Mouse (Mus musculus): ENCODE data around the gene Txndc5. TPM values are rescaled to one million over a fixed set of nuclear protein-coding genes. Genes with fewer than 3 reads are reported as not detected.

Txndc5 gene
- polyA plus RNA-seq, 2 experiments: 212 to 345 TPM

DNA sequence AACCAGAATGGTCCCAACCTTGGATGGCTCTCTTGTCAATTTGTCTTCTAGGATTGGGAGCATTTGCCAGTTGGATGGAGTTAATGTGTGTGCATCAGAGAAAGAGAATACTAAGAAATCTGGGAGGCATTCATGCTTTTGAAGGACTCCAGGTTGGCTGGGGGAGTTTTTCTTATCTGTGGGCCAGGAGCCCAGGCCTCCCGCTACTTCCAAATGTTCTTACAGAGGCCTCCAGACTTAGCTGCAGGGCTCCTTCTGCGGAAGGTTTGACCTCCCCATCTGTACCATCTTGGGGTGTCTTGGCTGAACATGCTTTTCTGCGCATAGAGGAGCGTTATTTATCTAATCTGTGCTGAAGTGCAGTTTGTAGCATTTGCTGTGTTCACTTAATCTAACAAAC, 56.0 kb downstream of the Txndc5 start:
- H3K27ac ChIP-seq (replicated peaks; ENCODE audit: low read depth, low read length): no peak overlapping the region
- no peak overlapping the region for H3K4me2 ChIP-seq (replicated peaks; ENCODE audit: low read depth, low read length, severe bottlenecking)
- H3K9me3 ChIP-seq (ENCODE audit: control insufficient read depth, low read length): no peaks in the 10 kb centered on the region
- no peak overlapping the region for H3K4me3 ChIP-seq (replicated peaks; ENCODE audit: low read length)
- 96% methylated on average over 4 of the region's 4 CpGs for WGBS
- H3K27me3 ChIP-seq (ENCODE audit: control insufficient read depth, insufficient read depth, low read length): no peaks in the 10 kb centered on the region
- no peak for DNase-seq (ENCODE audit: low spot score)
- no peak overlapping the region for H3K9ac ChIP-seq (ENCODE audit: low read depth, low read length, severe bottlenecking)
- ATAC-seq (ENCODE audit: low FRiP score, low read depth): no peak
- no peaks in the 10 kb centered on the region for H3K36me3 ChIP-seq (ENCODE audit: control insufficient read depth, insufficient read depth, low read length)
- TF ChIP-seq POLR2A (IDR thresholded peaks at IDR 0.05; ENCODE audit: borderline replicate concordance, extremely low read depth, insufficient read depth, insufficient read length): no peak
- peaks cover 7% of the 10 kb centered on the region; the same call in 1 of the 2 replicates for H3K4me1 ChIP-seq (ENCODE audit: control insufficient read depth, insufficient read depth, low read length)

DNA sequence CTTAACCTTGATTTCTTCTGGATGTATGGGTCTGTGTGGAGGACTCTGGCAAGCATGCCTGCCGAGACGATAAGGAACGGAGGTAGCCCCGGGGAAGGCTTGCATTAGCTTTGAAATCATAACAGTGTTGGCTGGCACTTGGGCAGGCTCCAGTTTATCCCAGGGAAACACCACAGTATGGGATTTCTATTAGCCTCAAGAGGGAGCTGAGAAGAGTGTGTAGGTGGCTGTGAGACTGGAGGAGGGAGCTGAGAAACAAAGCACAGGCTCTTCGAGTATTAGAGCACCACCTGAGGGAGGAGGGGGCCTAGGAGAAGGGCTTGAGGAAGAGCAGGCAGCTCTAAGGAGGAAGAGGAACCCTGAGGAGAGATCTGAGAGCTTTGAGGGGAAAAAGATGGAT, 57.7 kb downstream of the Txndc5 start:
- no peak overlapping the region for H3K9ac ChIP-seq (ENCODE audit: low read depth, low read length, severe bottlenecking)
- DNase-seq (ENCODE audit: low spot score) (no peak), ATAC-seq (ENCODE audit: low FRiP score, low read depth) (no peak)
- no peak overlapping the region for H3K4me2 ChIP-seq (replicated peaks; ENCODE audit: low read depth, low read length, severe bottlenecking)
- no peaks in the 10 kb centered on the region for H3K27me3 ChIP-seq (ENCODE audit: control insufficient read depth, insufficient read depth, low read length)
- no peak overlapping the region for H3K4me3 ChIP-seq (replicated peaks; ENCODE audit: low read length)
- no peaks in the 10 kb centered on the region for H3K36me3 ChIP-seq (ENCODE audit: control insufficient read depth, insufficient read depth, low read length)
- WGBS: 71% methylated on average over 5 of the region's 5 CpGs
- no peaks in the 10 kb centered on the region for H3K9me3 ChIP-seq (ENCODE audit: control insufficient read depth, low read length)
- H3K4me1 ChIP-seq (ENCODE audit: control insufficient read depth, insufficient read depth, low read length): no peaks in the 10 kb centered on the region
- TF ChIP-seq POLR2A (IDR thresholded peaks at IDR 0.05; ENCODE audit: borderline replicate concordance, extremely low read depth, insufficient read depth, insufficient read length): no peak
- no peak overlapping the region for H3K27ac ChIP-seq (replicated peaks; ENCODE audit: low read depth, low read length)

DNA sequence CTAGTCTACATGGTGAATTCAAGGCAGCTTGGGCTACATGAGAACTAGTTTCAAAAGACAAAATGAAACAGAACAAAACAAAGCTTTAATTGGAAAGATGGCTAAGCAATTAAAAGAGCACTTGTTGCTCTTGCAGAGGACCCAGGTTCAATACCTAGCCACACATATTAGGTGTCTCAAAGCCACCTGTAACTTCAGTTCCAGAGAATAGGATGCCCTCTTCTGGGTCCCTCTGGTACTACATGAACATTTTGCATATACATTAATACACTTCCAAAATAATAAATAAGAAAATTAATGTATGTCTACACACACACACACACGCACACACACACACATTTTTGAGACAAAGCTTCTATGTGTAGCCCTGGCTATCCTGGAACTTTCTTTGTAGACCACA, 65.2 kb downstream of the Txndc5 start:
- no peak overlapping the region for H3K4me3 ChIP-seq (replicated peaks; ENCODE audit: low read length)
- 78% methylated on average over 1 of the region's 1 CpGs for WGBS
- TF ChIP-seq POLR2A (IDR thresholded peaks at IDR 0.05; ENCODE audit: borderline replicate concordance, extremely low read depth, insufficient read depth, insufficient read length): no peak
- H3K36me3 ChIP-seq (ENCODE audit: control insufficient read depth, insufficient read depth, low read length): no peaks in the 10 kb centered on the region
- no peaks in the 10 kb centered on the region for H3K9me3 ChIP-seq (ENCODE audit: control insufficient read depth, low read length)
- no peak overlapping the region for H3K9ac ChIP-seq (ENCODE audit: low read depth, low read length, severe bottlenecking)
- H3K4me1 ChIP-seq (ENCODE audit: control insufficient read depth, insufficient read depth, low read length): no peaks in the 10 kb centered on the region
- H3K27me3 ChIP-seq (ENCODE audit: control insufficient read depth, insufficient read depth, low read length): no peaks in the 10 kb centered on the region
- ATAC-seq (ENCODE audit: low FRiP score, low read depth) (no peak), DNase-seq (ENCODE audit: low spot score) (no peak)
- H3K4me2 ChIP-seq (replicated peaks; ENCODE audit: low read depth, low read length, severe bottlenecking): no peak overlapping the region
- no peak overlapping the region for H3K27ac ChIP-seq (replicated peaks; ENCODE audit: low read depth, low read length)

DNA sequence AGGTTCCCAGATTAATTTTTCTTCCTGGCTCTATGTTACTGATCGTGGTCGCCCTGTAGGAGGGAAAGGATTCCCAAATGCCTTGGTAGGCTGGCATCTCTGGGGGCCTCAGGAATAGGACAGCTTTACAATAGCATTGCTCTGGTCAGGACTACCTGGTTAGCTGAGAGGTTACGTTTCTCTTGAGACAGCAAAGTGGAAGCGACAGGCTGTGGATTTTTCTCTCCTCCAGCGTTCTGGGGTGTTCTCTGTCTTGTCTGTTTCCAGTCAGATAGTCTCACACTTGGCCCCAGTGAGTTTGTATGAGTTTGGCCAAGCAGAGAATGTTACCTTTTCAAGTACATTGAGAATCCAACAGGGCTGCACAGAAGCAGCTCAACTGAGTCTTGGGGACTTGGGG, 77.2 kb downstream of the Txndc5 start:
- ATAC-seq (ENCODE audit: low FRiP score, low read depth) (no peak), DNase-seq (ENCODE audit: low spot score) (no peak)
- WGBS: 62% methylated on average over 5 of the region's 5 CpGs
- no peaks in the 10 kb centered on the region for H3K9me3 ChIP-seq (ENCODE audit: control insufficient read depth, low read length)
- no peaks in the 10 kb centered on the region for H3K36me3 ChIP-seq (ENCODE audit: control insufficient read depth, insufficient read depth, low read length)
- no peak for TF ChIP-seq POLR2A (IDR thresholded peaks at IDR 0.05; ENCODE audit: borderline replicate concordance, extremely low read depth, insufficient read depth, insufficient read length)
- H3K27me3 ChIP-seq (ENCODE audit: control insufficient read depth, insufficient read depth, low read length): no peaks in the 10 kb centered on the region
- H3K4me2 ChIP-seq (replicated peaks; ENCODE audit: low read depth, low read length, severe bottlenecking): no peak overlapping the region
- no peak overlapping the region for H3K27ac ChIP-seq (replicated peaks; ENCODE audit: low read depth, low read length)
- no peak overlapping the region for H3K9ac ChIP-seq (ENCODE audit: low read depth, low read length, severe bottlenecking)
- no peaks in the 10 kb centered on the region for H3K4me1 ChIP-seq (ENCODE audit: control insufficient read depth, insufficient read depth, low read length)
- no peak overlapping the region for H3K4me3 ChIP-seq (replicated peaks; ENCODE audit: low read length)

Other genes starting within 250 kb of the Txndc5 start
- gene Bmp6, start 183.7 kb downstream of the Txndc5 start, polyA plus RNA-seq (2012; rRNA removed): 6.6 and 8.6 TPM in 2 replicates
- 1.8 and 1.9 TPM in 2 replicates for gene Bmp6, start 183.7 kb downstream of the Txndc5 start, polyA plus RNA-seq (2014; fragmentation: Nextera tagmentation; extraction: Ambion mirVana)
- gene Bloc1s5, start 106.3 kb upstream of the Txndc5 start, polyA plus RNA-seq (2012; rRNA removed): 6.8 and 7.3 TPM in 2 replicates
- 17.6 and 19.2 TPM in 2 replicates for gene Bloc1s5, start 106.3 kb upstream of the Txndc5 start, polyA plus RNA-seq (2014; fragmentation: Nextera tagmentation; extraction: Ambion mirVana)
- gene Eef1e1, start 130.2 kb upstream of the Txndc5 start, polyA plus RNA-seq (2012; rRNA removed): 17.6 and 21.4 TPM in 2 replicates
- gene Eef1e1, start 130.2 kb upstream of the Txndc5 start, polyA plus RNA-seq (2014; fragmentation: Nextera tagmentation; extraction: Ambion mirVana): 40.5 and 44.4 TPM in 2 replicates